Mouse (Mus musculus) small intestine, adult 2 months (tissue): ENCODE measurements around the gene Zfp948. TPM values are rescaled to one million over a fixed set of nuclear protein-coding genes. Genes with fewer than 3 reads are reported as not detected.
A peak's percentile ranks its signal among the peaks of the same experiment; 100 is the strongest.

Experiments used
- H3K27ac ChIP-seq: fragments of 200-500 bp; 2 replicates; pipeline ENCODE4 v1.5.1; 2012; ENCODE audit warnings: low read depth, low read length, control low read depth, inconsistent platforms; ENCODE audit not compliant: insufficient read depth
- H3K27me3 ChIP-seq: fragments of 200-500 bp; 2 replicates; pipeline ENCODE4 v1.6.1; 2012; ENCODE audit warnings: mild to moderate bottlenecking, moderate library complexity, low read length, inconsistent platforms; ENCODE audit not compliant: control insufficient read depth, insufficient read depth
- H3K36me3 ChIP-seq: fragments of 200-500 bp; 2 replicates; pipeline ENCODE4 v1.6.1; 2012; ENCODE audit warnings: mild to moderate bottlenecking, low read length, control low read depth, inconsistent platforms; ENCODE audit not compliant: control insufficient read depth, insufficient read depth
- H3K4me1 ChIP-seq: fragments of 200-500 bp; 2 replicates; pipeline ENCODE4 v1.6.1; 2012; ENCODE audit warnings: low read length, inconsistent platforms, mixed read lengths; ENCODE audit not compliant: control insufficient read depth, insufficient read depth, insufficient read length
- H3K4me3 ChIP-seq: fragments of 200-500 bp; 2 replicates; pipeline ENCODE4 v1.5.1; 2012; ENCODE audit warnings: low read depth, mild to moderate bottlenecking, control low read depth, inconsistent platforms, low read length, moderate library complexity
- CTCF ChIP-seq: fragments of 200-500 bp; IDR thresholded peaks from 2 replicates; pipeline ENCODE4 v1.5.1; 2012; ENCODE audit warnings: low read depth, mild to moderate bottlenecking, control low read depth, inconsistent platforms, low read length, moderate library complexity, mixed read lengths; ENCODE audit not compliant: insufficient replicate concordance, insufficient read length; ENCODE audit errors: extremely low read depth
- POLR2A ChIP-seq: fragments of 200-500 bp; IDR thresholded peaks from 2 replicates; pipeline ENCODE4 v1.6.1; 2012; ENCODE audit warnings: low read depth, mild to moderate bottlenecking, control low read depth, inconsistent platforms, low read length, moderate library complexity
- WGBS: fragments of 180-500 bp; shearing (Covaris S2); methylation state at CpG from one replicate; pipeline ENCODE4 v1.1.7; 2018; 5-methylcytosine and 5-hydroxymethylcytosine counted together
- polyA plus RNA-seq: library from polyadenylated mRNA; depleted of rRNA; stranded (reverse); fragments of >200 nt; gene quantifications from 2 replicates; pipeline ENCODE4 v1.2.3, GENCODE M21; 2012; rRNA removed

Zfp948 gene
- polyA plus RNA-seq: 0.20 and 0.60 TPM in 2 replicates

- TF ChIP-seq POLR2A: no peak; the same call in 1 of the 2 replicates
- peak; percentile 26; the same call in 1 of the 2 replicates for TF ChIP-seq CTCF
- peak within 1 kb of the TSS; percentile 93 for H3K4me3 ChIP-seq
- H3K36me3 ChIP-seq: peaks cover 4% of the 10 kb centered on the region
- H3K4me1 ChIP-seq: no peaks in the 10 kb centered on the region
- 2% methylated on average over 29 of the region's 29 CpGs for WGBS
- H3K27me3 ChIP-seq: no peaks in the 10 kb centered on the region
- H3K27ac ChIP-seq: peak within 1 kb of the TSS; percentile 95
Measured at GRCm38 (mm10) chr17:21566728-21567349, at the start of gene Zfp948. Zfp948 (plus strand) TSS chr17:21567008.

GRCm38 (mm10) chr17:21517130-21517671, 49.6 kb upstream of the Zfp948 start:
- TF ChIP-seq POLR2A (no peak), CTCF (no peak)
- H3K4me3 ChIP-seq: peak overlapping the region; percentile 97; the same call in 1 of the 2 replicates
- no peak overlapping the region for H3K27ac ChIP-seq
- peaks cover 2% of the 10 kb centered on the region; the same call in 1 of the 2 replicates for H3K4me1 ChIP-seq
- WGBS: 10% methylated on average over 4 of the region's 4 CpGs
- no peaks in the 10 kb centered on the region for H3K27me3 ChIP-seq
- peaks cover under 1% of the 10 kb centered on the region; the same call in 1 of the 2 replicates for H3K36me3 ChIP-seq

GRCm38 (mm10) chr17:21526270-21526669, 40.5 kb upstream of the Zfp948 start:
- Histone ChIP-seq H3K27me3 (no peaks in the 10 kb centered on the region), H3K4me3 (no peak overlapping the region), H3K27ac (no peak overlapping the region), H3K36me3 (no peaks in the 10 kb centered on the region), H3K4me1 (no peaks in the 10 kb centered on the region)
- TF ChIP-seq CTCF (no peak), POLR2A (no peak)

- WGBS: 82% methylated on average over 5 of the region's 5 CpGs
- H3K36me3 ChIP-seq: no peaks in the 10 kb centered on the region
- H3K27ac ChIP-seq: no peak overlapping the region
- no peaks in the 10 kb centered on the region for H3K27me3 ChIP-seq
- TF ChIP-seq CTCF (no peak), POLR2A (no peak)
- H3K4me3 ChIP-seq: no peak overlapping the region
- H3K4me1 ChIP-seq: peaks cover 3% of the 10 kb centered on the region
Measured at GRCm38 (mm10) chr17:21530645-21531330, 36.0 kb upstream of the Zfp948 start.

GRCm38 (mm10) chr17:21531621-21532020, 35.2 kb upstream of the Zfp948 start:
- 61% methylated on average over 5 of the region's 5 CpGs for WGBS
- Histone ChIP-seq H3K36me3 (no peaks in the 10 kb centered on the region), H3K4me3 (peak overlapping the region; percentile 91)

GRCm38 (mm10) chr17:21532101-21532951, 34.5 kb upstream of the Zfp948 start:
- Histone ChIP-seq H3K36me3 (no peaks in the 10 kb centered on the region), H3K4me3 (peak overlapping the region; percentile 91), H3K27me3 (no peaks in the 10 kb centered on the region), H3K27ac (peak overlapping the region; percentile 78), H3K4me1 (peaks cover 3% of the 10 kb centered on the region)
- peak; percentile 77 for TF ChIP-seq POLR2A
- 0 out of 2 replicates have a peak, but pooled peaks have one; percentile 22 for TF ChIP-seq CTCF
- WGBS: under 1% methylated on average over 54 of the region's 54 CpGs

More at GRCm38 (mm10) chr17:21531621-21532020, 35.2 kb upstream of the Zfp948 start:
- no peaks in the 10 kb centered on the region for H3K27me3 ChIP-seq
- TF ChIP-seq POLR2A (no peak), CTCF (no peak)
- peak overlapping the region; percentile 78 for H3K27ac ChIP-seq
- H3K4me1 ChIP-seq: peaks cover 3% of the 10 kb centered on the region
